Mouse (Mus musculus) erythroblast, embryonic 14.5 days (primary cell): ENCODE results near the gene Fam102b.

Experiments
- GATA1 ChIP-seq: IDR thresholded peaks from 2 replicates; pipeline ENCODE4 v1.6.1; 2012; ENCODE audit warnings: low read length, inconsistent platforms, mixed read lengths
- TAL1 ChIP-seq: IDR thresholded peaks from 3 replicates; pipeline ENCODE4 v1.6.1; 2012; ENCODE audit warnings: low read length, inconsistent platforms, mixed read lengths

DNA sequence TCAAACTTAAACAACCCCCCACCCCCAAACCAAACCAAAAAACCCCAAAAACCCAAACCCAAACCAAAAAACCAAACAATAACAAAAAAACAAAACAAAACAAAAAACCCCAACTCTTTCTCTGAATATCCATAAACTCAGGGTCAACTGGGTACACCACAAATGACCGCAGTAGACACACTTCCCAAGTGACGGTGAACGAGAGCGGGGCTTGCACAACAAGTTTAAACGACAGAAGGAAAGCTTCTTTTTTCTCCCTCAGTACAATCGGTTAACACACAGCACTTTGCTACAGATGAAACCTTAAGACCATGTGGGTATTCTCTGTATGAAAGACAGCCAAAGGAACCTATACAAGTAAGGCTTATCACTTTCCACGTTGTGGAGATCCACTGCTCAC lies 35.0 kb upstream of the Fam102b start:
- TF ChIP-seq GATA1 = no peak
- TF ChIP-seq TAL1 = no peak
